Mouse (Mus musculus) heart, embryonic 12.5 days (tissue): ENCODE results near the gene Gsdma3. TPM values are rescaled to one million over a fixed set of nuclear protein-coding genes. Genes with fewer than 3 reads are reported as not detected.
A peak's percentile ranks its signal among the peaks of the same experiment; 100 is the strongest.
"Not testable (repeated sequence)": the region's sequence is repeated elsewhere in the genome, so short reads cannot be mapped to it uniquely, and the experiment has no call there.

Experiments
- ATAC-seq: fragments of 200-750 bp; cut with Nextera tagmentation; 2 replicates; pipeline ENCODE4 v1.8.0; 2017; ENCODE audit warnings: moderate TSS enrichment, moderate library complexity; ENCODE audit not compliant: insufficient number of reproducible peaks, low FRiP score
- H3K27ac ChIP-seq: fragments of 300-500 bp; sonication (generic); 2 replicates; pipeline ENCODE4 v1.5.1; 2016; ENCODE audit warnings: mild to moderate bottlenecking, moderate library complexity; ENCODE audit not compliant: poor library complexity, severe bottlenecking
- H3K27me3 ChIP-seq: fragments of 300-500 bp; sonication (generic); replicated peaks from 2 replicates; pipeline ENCODE4 v1.6.1; 2016; ENCODE audit warnings: mild to moderate bottlenecking, moderate library complexity
- H3K36me3 ChIP-seq: fragments of 300-500 bp; sonication (generic); 2 replicates; pipeline ENCODE4 v1.6.1; 2016; ENCODE audit warnings: mild to moderate bottlenecking, moderate library complexity
- H3K4me1 ChIP-seq: fragments of 300-500 bp; sonication (generic); replicated peaks from 2 replicates; pipeline ENCODE4 v1.6.1; 2016; ENCODE audit warnings: mild to moderate bottlenecking
- H3K4me2 ChIP-seq: fragments of 300-500 bp; sonication (generic); 2 replicates; pipeline ENCODE4 v1.6.1; 2016; ENCODE audit warnings: mild to moderate bottlenecking, moderate library complexity
- H3K4me3 ChIP-seq: fragments of 300-500 bp; sonication (generic); 2 replicates; pipeline ENCODE4 v1.5.1; 2016; ENCODE audit warnings: mild to moderate bottlenecking
- H3K9ac ChIP-seq: fragments of 300-500 bp; sonication (generic); 2 replicates; pipeline ENCODE4 v1.6.1; 2016; ENCODE audit warnings: mild to moderate bottlenecking, moderate library complexity
- H3K9me3 ChIP-seq: fragments of 300-500 bp; sonication (generic); replicated peaks from 2 replicates; pipeline ENCODE4 v1.6.1; 2016; ENCODE audit warnings: mild to moderate bottlenecking, moderate library complexity
- WGBS: fragments of 180-500 bp; shearing (Covaris S2); methylation state at CpG from one replicate; pipeline ENCODE4 v1.1.7; 2016; 5-methylcytosine and 5-hydroxymethylcytosine counted together
- polyA plus RNA-seq: library from polyadenylated mRNA; unstranded; fragments of >200 nt; fragmentation: Nextera tagmentation; extraction: Ambion mirVana; gene quantifications from 2 replicates; pipeline ENCODE4 v1.2.1, GENCODE M21; 2016

Gene Gsdma3
- polyA plus RNA-seq, 1 experiment from 2014 or later, result not detected

DNA sequence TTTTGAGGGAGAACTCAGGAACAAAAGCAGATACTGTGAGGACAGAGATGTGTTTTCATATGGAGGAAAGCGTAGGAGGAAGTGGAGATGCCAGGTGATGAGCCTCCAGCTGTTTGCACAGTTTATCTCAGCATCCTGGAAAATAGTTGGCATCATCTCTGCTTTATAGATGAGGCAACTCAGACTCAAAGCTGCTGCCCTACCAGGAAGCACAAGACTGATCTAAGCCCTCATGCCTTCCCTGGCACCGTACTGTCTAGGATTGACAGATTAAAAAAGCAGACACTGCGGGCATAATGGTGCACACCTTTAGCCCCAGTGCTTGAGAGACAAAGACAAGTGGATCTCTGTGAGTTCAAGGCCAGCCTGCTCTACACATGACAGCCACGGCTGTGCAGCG, 4.5 kb downstream of the Gsdma3 start:
- Histone ChIP-seq H3K4me3 (no peak overlapping the region), H3K36me3 (no peaks in the 10 kb centered on the region), H3K27ac (no peak overlapping the region), H3K9ac (no peak overlapping the region), H3K9me3 (no peaks in the 10 kb centered on the region), H3K27me3 (peaks cover 17% of the 10 kb centered on the region; the same call in 1 of the 2 replicates), H3K4me2 (no peak overlapping the region), H3K4me1 (no peaks in the 10 kb centered on the region)
- 75% methylated on average over 5 of the region's 5 CpGs for WGBS
- no peak for ATAC-seq

DNA sequence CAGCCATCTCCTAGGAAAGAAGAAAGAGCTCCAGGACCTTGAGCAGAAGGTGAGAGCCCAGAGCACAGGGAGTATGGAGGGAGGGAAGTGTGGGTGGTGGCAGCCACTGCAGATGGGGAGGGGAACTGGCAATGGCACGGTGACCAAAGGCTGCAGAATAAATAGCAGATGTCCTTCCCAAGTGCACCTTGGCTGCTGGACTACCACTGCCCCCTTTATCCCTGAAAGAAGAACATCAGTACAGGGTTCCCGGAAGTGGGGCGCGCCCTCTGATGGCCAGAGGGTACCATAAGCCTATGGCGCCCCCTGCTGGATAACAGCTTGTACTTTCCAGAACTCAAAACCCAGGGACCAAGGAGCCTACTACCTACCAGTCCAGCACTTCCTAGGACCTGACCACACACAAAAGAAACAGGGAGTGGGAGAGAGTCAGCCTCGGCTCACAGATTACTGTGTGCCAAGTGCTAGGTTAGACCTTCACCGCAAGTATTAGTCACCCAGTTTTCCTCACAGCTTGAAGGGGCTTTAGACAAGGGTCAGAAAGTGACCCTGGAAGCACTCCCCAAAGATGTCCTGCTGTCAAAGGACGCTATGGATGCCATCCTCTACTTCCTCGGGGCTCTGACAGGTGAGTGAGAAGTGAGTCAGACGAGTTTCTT, 9.3 kb downstream of the Gsdma3 start:
- H3K9me3 ChIP-seq, H3K4me2 ChIP-seq, H3K27ac ChIP-seq, H3K36me3 ChIP-seq, H3K9ac ChIP-seq, H3K4me3 ChIP-seq, ATAC-seq, H3K4me1 ChIP-seq: not testable (repeated sequence)
- WGBS, result 32% methylated on average over 10 of the region's 10 CpGs
- H3K27me3 ChIP-seq, result peaks cover 16% of the 10 kb centered on the region; the same call in 1 of the 2 replicates

DNA sequence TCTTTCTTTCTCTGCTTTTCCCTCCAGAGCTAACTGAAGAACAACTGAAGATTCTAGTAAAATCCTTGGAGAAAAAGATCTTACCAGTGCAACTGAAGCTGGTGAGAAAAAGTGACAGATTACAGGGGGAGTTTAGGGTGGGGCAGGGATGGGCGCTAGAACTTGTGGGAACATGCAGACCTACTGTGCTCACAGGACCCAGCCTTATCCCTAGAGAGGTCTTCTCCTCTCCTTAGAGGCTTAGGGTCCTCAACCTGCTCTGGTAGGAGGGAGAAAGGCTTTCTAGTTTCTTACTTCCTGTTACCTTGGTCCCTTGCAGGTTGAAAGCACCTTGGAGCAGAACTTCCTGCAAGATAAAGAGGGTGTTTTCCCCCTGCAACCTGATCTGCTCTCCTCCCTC, 11.3 kb downstream of the Gsdma3 start:
- H3K4me2 ChIP-seq, result no peak overlapping the region
- H3K4me3 ChIP-seq, result no peak overlapping the region
- no peak for ATAC-seq
- no peaks in the 10 kb centered on the region for H3K9me3 ChIP-seq
- no peaks in the 10 kb centered on the region for H3K4me1 ChIP-seq
- H3K36me3 ChIP-seq, result no peaks in the 10 kb centered on the region
- H3K9ac ChIP-seq, result no peak overlapping the region
- H3K27ac ChIP-seq, result no peak overlapping the region
- 60% methylated on average over 1 of the region's 1 CpGs for WGBS
- H3K27me3 ChIP-seq, result peaks cover 13% of the 10 kb centered on the region; the same call in 1 of the 2 replicates

DNA sequence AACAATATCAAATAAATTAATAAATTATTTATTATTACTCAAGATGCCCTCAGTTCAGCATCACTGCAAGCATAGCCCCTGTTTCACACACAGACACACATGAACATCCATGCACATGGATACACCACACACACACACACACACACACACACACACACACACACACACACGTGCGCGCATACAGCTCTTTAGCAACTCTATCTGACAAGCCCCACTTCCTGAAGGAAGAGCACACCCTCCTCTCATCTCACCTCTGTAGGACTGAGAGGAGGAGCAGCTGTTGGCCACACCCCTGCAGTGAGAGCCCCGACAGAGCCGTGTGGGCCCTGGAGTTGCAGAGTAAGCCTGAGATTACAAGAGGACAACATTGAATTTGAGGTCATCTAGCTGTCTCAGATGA, 13.9 kb downstream of the Gsdma3 start:
- 47% methylated on average over 5 of the region's 5 CpGs for WGBS

DNA sequence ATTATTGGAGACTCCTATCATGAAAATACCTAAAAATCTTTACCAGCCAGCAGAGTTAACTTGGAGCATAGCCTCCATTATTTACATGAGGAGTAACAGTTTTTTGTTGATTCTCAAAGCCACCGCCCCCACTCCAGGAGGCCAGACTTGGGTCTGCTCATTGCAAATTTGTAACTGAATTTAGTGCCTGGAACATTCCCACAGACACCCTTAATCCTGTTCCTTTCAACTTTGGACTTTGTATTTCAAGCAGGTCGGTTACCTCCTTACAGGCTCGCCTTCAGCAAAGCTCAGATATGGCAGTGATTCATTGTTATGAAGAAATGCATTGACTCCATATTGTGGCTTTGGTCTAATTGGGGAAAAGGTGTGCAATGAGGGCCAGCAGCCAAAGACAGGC, 18.6 kb downstream of the Gsdma3 start:
- no peak for ATAC-seq
- Histone ChIP-seq H3K9me3 (no peaks in the 10 kb centered on the region), H3K4me2 (no peak overlapping the region), H3K27ac (no peak overlapping the region), H3K4me3 (no peak overlapping the region), H3K36me3 (no peaks in the 10 kb centered on the region), H3K27me3 (peaks cover 34% of the 10 kb centered on the region), H3K9ac (no peak overlapping the region), H3K4me1 (no peaks in the 10 kb centered on the region)
- 83% methylated on average over 3 of the region's 3 CpGs for WGBS

More for the DNA sequence above, 13.9 kb downstream of the Gsdma3 start:
- Histone ChIP-seq H3K9me3 (no peaks in the 10 kb centered on the region), H3K27me3 (0 out of 2 replicates have a peak, but pooled peaks cover 9% of the 10 kb centered on the region), H3K36me3 (no peaks in the 10 kb centered on the region), H3K4me2 (no peak overlapping the region), H3K4me3 (no peak overlapping the region), H3K27ac (no peak overlapping the region), H3K9ac (no peak overlapping the region), H3K4me1 (no peaks in the 10 kb centered on the region)
- no peak for ATAC-seq

DNA sequence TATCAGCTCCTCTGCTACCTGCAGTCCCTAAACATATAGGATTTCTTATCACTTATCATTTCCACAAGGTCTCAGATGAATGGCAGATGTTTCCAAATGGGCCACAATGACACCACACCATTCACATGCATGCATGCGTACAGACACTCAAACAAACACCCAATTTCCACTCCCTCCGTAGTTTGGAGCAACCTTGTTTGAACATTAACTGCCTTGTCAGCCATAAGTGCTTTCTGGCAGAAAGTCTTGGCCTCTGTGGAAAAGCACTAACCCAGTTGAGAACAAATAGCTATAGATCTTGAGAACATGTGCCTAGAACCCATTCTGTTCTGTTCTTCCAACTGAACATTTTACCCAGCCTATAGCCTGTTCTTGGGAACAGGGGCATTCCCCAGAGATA, 19.8 kb downstream of the Gsdma3 start:
- H3K27ac ChIP-seq, result no peak overlapping the region
- H3K27me3 ChIP-seq, result peaks cover 41% of the 10 kb centered on the region
- H3K9ac ChIP-seq, result no peak overlapping the region
- no peak for ATAC-seq
- no peaks in the 10 kb centered on the region for H3K9me3 ChIP-seq
- WGBS, result 72% methylated on average over 2 of the region's 2 CpGs
- no peaks in the 10 kb centered on the region for H3K36me3 ChIP-seq
- no peak overlapping the region for H3K4me3 ChIP-seq
- H3K4me2 ChIP-seq, result no peak overlapping the region
- no peaks in the 10 kb centered on the region for H3K4me1 ChIP-seq

DNA sequence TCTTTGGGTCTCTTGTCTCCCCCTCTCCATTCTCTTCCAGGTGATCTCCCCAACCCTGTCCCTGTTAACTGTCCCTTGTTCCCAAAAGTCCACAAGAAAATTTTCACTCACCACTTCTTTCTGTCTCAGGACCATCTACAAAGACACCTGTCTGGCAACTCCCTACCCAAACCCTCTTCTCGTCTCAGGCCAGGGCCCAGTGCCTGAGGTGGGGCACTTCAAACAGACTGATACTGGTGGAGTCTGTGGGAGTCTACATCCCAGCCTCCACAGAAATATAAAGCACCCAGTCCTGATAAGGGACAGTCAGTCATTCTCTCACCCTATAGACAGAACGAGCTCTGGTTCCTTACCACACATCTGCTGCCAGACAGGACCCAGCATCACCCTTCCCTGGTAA, 20.3 kb downstream of the Gsdma3 start, which contains the start of gene Gsdma2:
Gsdma2 (plus strand) TSS at position 301 of the 400 bp plus-strand sequence.
- no peak within 1 kb of the TSS for H3K9ac ChIP-seq
- no peaks in the 10 kb centered on the region for H3K4me1 ChIP-seq
- H3K27me3 ChIP-seq, result peaks cover 42% of the 10 kb centered on the region
- WGBS, result 43% methylated on average over 2 of the region's 2 CpGs
- H3K27ac ChIP-seq, result no peak within 1 kb of the TSS
- no peak within 1 kb of the TSS for H3K4me3 ChIP-seq
- no peak for ATAC-seq
- no peaks in the 10 kb centered on the region for H3K9me3 ChIP-seq
- no peak within 1 kb of the TSS for H3K4me2 ChIP-seq
- no peaks in the 10 kb centered on the region for H3K36me3 ChIP-seq

DNA sequence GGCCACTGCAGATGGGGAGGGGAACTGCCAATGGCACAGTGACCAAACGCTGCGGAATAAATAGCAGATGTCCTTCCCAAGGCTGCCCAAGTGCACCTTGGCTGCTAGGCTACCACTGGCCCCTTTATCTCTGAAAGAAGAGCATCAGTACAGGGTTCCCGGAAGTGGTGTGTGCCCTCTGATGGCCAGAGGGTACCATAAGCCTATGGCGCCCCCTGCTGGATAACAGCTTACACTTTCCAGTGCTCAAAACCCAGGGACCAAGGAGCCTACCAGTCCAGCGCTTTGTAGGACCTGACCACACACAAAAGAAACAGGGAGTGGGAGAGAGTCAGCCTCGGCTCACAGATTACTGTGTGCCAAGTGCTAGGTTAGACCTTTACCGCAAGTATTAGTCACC, 28.9 kb downstream of the Gsdma3 start:
- H3K27ac ChIP-seq, H3K36me3 ChIP-seq, H3K9me3 ChIP-seq, H3K4me3 ChIP-seq, H3K4me1 ChIP-seq, H3K4me2 ChIP-seq, H3K9ac ChIP-seq: not testable (repeated sequence)
- peaks cover 25% of the 10 kb centered on the region for H3K27me3 ChIP-seq
- 0 out of 2 replicates have a peak, but pooled peaks have one; percentile 6 for ATAC-seq
- WGBS, result 15% methylated on average over 7 of the region's 7 CpGs

DNA sequence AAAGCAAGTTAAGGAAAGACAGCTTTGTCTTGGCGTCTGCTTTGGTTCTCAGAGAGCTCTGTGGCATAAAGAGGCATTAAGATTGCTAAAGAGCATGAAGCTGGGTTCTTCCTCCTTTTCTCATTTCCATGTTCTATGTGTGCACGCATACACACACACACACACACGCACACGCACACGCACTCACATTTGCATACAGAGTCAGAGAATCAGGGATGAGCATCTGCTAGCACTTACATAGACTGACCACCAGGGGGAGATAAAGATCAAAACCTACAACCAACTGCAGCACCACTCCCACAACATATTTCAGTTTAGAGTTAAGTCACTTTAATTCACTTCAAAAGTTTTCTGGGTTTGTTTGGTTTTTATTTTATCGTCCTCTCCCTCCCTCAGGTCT, 34.4 kb downstream of the Gsdma3 start:
- H3K9ac ChIP-seq, result no peak overlapping the region
- 21% methylated on average over 6 of the region's 6 CpGs for WGBS
- H3K27me3 ChIP-seq, result peaks cover 37% of the 10 kb centered on the region
- no peaks in the 10 kb centered on the region for H3K9me3 ChIP-seq
- no peak overlapping the region for H3K27ac ChIP-seq
- no peak overlapping the region for H3K4me2 ChIP-seq
- no peaks in the 10 kb centered on the region; the same call in 1 of the 2 replicates for H3K4me1 ChIP-seq
- ATAC-seq, result no peak
- no peak overlapping the region for H3K4me3 ChIP-seq
- no peaks in the 10 kb centered on the region for H3K36me3 ChIP-seq

DNA sequence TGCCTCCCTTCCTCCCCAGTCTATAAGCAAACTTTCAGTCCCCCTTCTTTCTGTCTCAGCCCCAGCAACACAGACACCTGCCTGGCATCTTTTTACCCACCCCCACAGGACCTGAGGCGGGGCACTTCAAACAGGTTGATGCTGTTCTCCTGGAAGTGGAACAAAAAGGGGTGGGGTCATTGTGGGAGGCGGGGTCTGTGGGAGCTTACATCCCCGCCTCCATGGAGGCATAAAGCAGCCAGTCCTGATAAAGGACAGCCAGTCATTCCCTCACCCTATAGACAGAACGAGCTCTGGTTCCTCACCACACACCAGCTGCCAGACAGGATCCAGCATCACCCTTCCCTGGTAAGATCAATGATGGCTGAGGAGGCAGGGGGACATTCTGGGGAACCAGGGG, 37.9 kb downstream of the Gsdma3 start, which contains the start of gene Gsdma:
Gsdma (plus strand) TSS at position 261 of the 400 bp plus-strand sequence.
- Histone ChIP-seq H3K27ac (no peak within 1 kb of the TSS), H3K4me1 (no peaks in the 10 kb centered on the region; the same call in 1 of the 2 replicates), H3K36me3 (no peaks in the 10 kb centered on the region), H3K27me3 (peaks cover 63% of the 10 kb centered on the region), H3K9ac (no peak within 1 kb of the TSS), H3K4me3 (no peak within 1 kb of the TSS), H3K9me3 (no peaks in the 10 kb centered on the region), H3K4me2 (no peak within 1 kb of the TSS)
- ATAC-seq, result no peak
- 15% methylated on average over 4 of the region's 4 CpGs for WGBS

DNA sequence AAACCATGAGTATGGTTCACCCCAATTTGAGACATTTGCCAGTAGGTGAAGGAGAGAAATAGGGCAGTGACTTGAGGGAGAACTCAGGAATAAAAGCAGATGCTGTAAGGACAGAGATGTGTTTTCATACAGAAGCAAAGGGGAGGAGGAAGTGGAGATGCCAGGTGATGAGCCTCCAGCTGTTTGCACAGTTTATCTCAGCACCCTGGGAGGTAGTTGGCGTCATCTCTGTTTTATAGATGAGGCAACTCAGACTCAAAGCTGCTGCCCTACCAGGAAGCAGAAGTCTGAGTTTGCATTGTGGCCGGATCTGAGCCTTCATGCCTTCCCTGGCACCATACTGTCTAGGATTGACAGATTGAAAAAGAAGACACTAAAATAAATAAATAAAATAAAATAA, 42.8 kb downstream of the Gsdma3 start:
- Histone ChIP-seq H3K27ac (no peak overlapping the region), H3K4me3 (no peak overlapping the region), H3K9ac (no peak overlapping the region), H3K4me1 (no peaks in the 10 kb centered on the region), H3K4me2 (no peak overlapping the region), H3K9me3 (no peaks in the 10 kb centered on the region), H3K36me3 (no peaks in the 10 kb centered on the region), H3K27me3 (peaks cover 71% of the 10 kb centered on the region)
- 42% methylated on average over 2 of the region's 2 CpGs for WGBS
- no peak for ATAC-seq
